Mouse (Mus musculus) myocyte (in vitro differentiated cells): Measurements from ENCODE around the gene Rsg1.

ENCODE experiments used
- E2F4 ChIP-seq: IDR thresholded peaks from one replicate; pipeline ENCODE4 v1.6.1; 2011; ENCODE audit warnings: mild to moderate bottlenecking, control low read depth, moderate library complexity; ENCODE audit not compliant: insufficient read depth
- MAX ChIP-seq: IDR thresholded peaks from one replicate; pipeline ENCODE4 v1.6.1; 2011; ENCODE audit warnings: low read depth, mild to moderate bottlenecking, control low read depth
- POLR2A ChIP-seq: IDR thresholded peaks from one replicate; pipeline ENCODE4 v1.6.1; 2011; ENCODE audit warnings: low read depth, mild to moderate bottlenecking, control low read depth, moderate library complexity; ENCODE audit not compliant: insufficient read length
- REST ChIP-seq: IDR thresholded peaks from one replicate; pipeline ENCODE4 v1.6.1; 2011; ENCODE audit warnings: mild to moderate bottlenecking, control low read depth, moderate library complexity; ENCODE audit not compliant: insufficient read depth, insufficient read length
- SRF ChIP-seq: IDR thresholded peaks from one replicate; pipeline ENCODE4 v1.6.1; 2011; ENCODE audit warnings: low read depth; ENCODE audit not compliant: control insufficient read depth, insufficient read length
- TCF12 ChIP-seq: IDR thresholded peaks from one replicate; pipeline ENCODE4 v1.6.1; 2011; ENCODE audit warnings: mild to moderate bottlenecking, control low read depth; ENCODE audit not compliant: poor library complexity, insufficient read depth, severe bottlenecking
- TCF3 ChIP-seq: IDR thresholded peaks from one replicate; pipeline ENCODE4 v1.6.1; 2011; ENCODE audit warnings: low read depth, control low read depth; ENCODE audit not compliant: insufficient read length
- USF1 ChIP-seq: IDR thresholded peaks from one replicate; pipeline ENCODE4 v1.6.1; 2011; ENCODE audit warnings: low read depth, mild to moderate bottlenecking, control low read depth, moderate library complexity

DNA sequence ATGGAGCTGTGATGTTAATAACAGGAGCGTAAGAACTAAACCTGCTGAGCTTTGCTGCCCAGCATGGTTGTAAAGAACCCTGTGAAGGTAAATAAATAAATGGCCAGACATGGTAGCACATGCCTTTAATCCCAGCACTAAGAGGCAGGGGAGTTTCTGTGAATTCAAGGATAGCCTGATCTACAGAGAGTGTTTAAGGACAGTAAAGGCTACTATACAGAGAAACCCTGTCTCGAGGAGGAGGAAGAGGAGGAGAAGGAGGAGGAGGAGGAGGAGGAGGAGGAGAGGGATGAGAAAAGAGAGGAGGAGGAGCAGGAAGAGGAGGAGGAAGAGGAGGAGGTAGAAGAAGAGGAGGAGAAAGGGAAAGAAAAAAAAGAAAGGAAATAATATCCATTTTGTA lies 414 bp upstream of the Rsg1 start:
- TF ChIP-seq USF1 (no peak), POLR2A (no peak), TCF3 (no peak), MAX (no peak), REST (no peak), SRF (no peak), TCF12 (no peak), E2F4 (no peak)
